Mouse (Mus musculus) hindbrain, embryonic 11.5 days (tissue): ENCODE measurements around the gene Mmp9. TPM values are rescaled to one million over a fixed set of nuclear protein-coding genes. Genes with fewer than 3 reads are reported as not detected.

ENCODE experiments used
- ATAC-seq: fragments of 200-750 bp; cut with Nextera tagmentation; 2 replicates; pipeline ENCODE4 v1.8.0; 2017; ENCODE audit warnings: mild to moderate bottlenecking, moderate TSS enrichment, moderate library complexity; ENCODE audit not compliant: low FRiP score
- DNase-seq: peaks from one replicate; pipeline ENCODE4 v3.0.0-alpha.2; 2015; ENCODE audit warnings: low spot score
- H3K27ac ChIP-seq: fragments of 300-500 bp; sonication (generic); 2 replicates; pipeline ENCODE4 v1.5.1; 2014; ENCODE audit warnings: mild to moderate bottlenecking, low read depth, low read length
- H3K27me3 ChIP-seq: fragments of 300-500 bp; sonication (generic); 2 replicates; pipeline ENCODE4 v1.6.1; 2014; ENCODE audit warnings: mild to moderate bottlenecking, low read length, moderate library complexity, mixed read lengths; ENCODE audit not compliant: control insufficient read depth, insufficient read depth
- H3K36me3 ChIP-seq: fragments of 300-500 bp; sonication (generic); 2 replicates; pipeline ENCODE4 v1.6.1; 2014; ENCODE audit warnings: mild to moderate bottlenecking, low read length, moderate library complexity, mixed read lengths; ENCODE audit not compliant: control insufficient read depth, insufficient read depth
- H3K4me1 ChIP-seq: fragments of 300-500 bp; sonication (generic); replicated peaks from 2 replicates; pipeline ENCODE4 v1.6.1; 2014; ENCODE audit warnings: low read length, mixed read lengths; ENCODE audit not compliant: control insufficient read depth, insufficient read depth
- H3K4me2 ChIP-seq: fragments of 300-500 bp; sonication (generic); replicated peaks from 2 replicates; pipeline ENCODE4 v1.6.1; 2014; ENCODE audit warnings: mild to moderate bottlenecking, low read depth, low read length
- H3K4me3 ChIP-seq: fragments of 300-500 bp; sonication (generic); 2 replicates; pipeline ENCODE4 v1.5.1; 2014; ENCODE audit warnings: low read depth, low read length
- H3K9ac ChIP-seq: fragments of 300-500 bp; sonication (generic); 2 replicates; pipeline ENCODE4 v1.6.1; 2014; ENCODE audit warnings: low read depth, low read length
- H3K9me3 ChIP-seq: fragments of 300-500 bp; sonication (generic); 2 replicates; pipeline ENCODE4 v1.6.1; 2016; ENCODE audit warnings: low read length; ENCODE audit not compliant: control insufficient read depth
- whole genome bisulfite sequencing: fragments of 180-500 bp; shearing (Covaris S2); extraction: QIAGEN DNeasy Blood & Tissue Kit; methylation state at CpG from one replicate; pipeline ENCODE4 v1.1.7; 2014; 5-methylcytosine and 5-hydroxymethylcytosine counted together
- polyA plus RNA-seq: library from polyadenylated mRNA; unstranded; fragments of >200 nt; fragmentation: Nextera tagmentation; extraction: Ambion mirVana; gene quantifications from 2 replicates; pipeline ENCODE4 v1.2.1, GENCODE M21; 2014

Mmp9 gene
- polyA plus RNA-seq, 1 experiment from 2014 or later: 1.3 TPM

- Histone ChIP-seq H3K27me3 (peaks cover 33% of the 10 kb centered on the region), H3K9me3 (no peaks in the 10 kb centered on the region), H3K4me2 (no peak overlapping the region), H3K36me3 (no peaks in the 10 kb centered on the region), H3K9ac (no peak overlapping the region), H3K4me1 (peaks cover 7% of the 10 kb centered on the region; the same call in 1 of the 2 replicates), H3K27ac (no peak overlapping the region), H3K4me3 (no peak overlapping the region)
- ATAC-seq: no peak
- WGBS: 18% methylated on average over 5 of the region's 5 CpGs
- DNase-seq: no peak
These were observed 2.2 kb downstream of the Mmp9 start for GRCm38 (mm10) chr2:164942692-164943290.

GRCm38 (mm10) chr2:164947506-164947905 lies 6.9 kb downstream of the Mmp9 start:
- peaks cover 50% of the 10 kb centered on the region for H3K27me3 ChIP-seq
- H3K9ac ChIP-seq: no peak overlapping the region
- H3K4me1 ChIP-seq: no peaks in the 10 kb centered on the region; the same call in 1 of the 2 replicates
- no peaks in the 10 kb centered on the region for H3K36me3 ChIP-seq
- H3K4me3 ChIP-seq: no peak overlapping the region
- WGBS: 38% methylated on average over 4 of the region's 4 CpGs
- no peak overlapping the region for H3K27ac ChIP-seq
- H3K9me3 ChIP-seq: no peaks in the 10 kb centered on the region
- no peak overlapping the region for H3K4me2 ChIP-seq
- DNase-seq (no peak), ATAC-seq (no peak)

DNA sequence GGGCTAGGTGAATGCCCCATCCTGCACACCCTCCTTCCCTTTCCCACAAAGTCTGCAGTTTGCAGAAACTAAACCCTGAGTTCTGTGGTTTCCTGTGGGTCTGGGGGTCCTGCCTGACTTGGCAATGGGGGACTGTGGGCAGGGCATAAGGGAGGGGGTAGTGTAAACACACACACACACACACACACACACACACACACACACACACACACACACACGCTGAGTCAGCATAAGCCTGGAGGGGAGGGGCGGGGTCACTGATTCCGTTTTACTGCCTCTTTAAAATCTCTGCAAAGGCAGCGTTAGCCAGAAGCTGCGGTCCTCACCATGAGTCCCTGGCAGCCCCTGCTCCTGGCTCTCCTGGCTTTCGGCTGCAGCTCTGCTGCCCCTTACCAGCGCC lies 7.3 kb downstream of the Mmp9 start:
- Histone ChIP-seq H3K27me3 (peaks cover 50% of the 10 kb centered on the region), H3K9me3 (no peaks in the 10 kb centered on the region), H3K4me3 (no peak overlapping the region), H3K4me2 (no peak overlapping the region), H3K36me3 (no peaks in the 10 kb centered on the region), H3K27ac (no peak overlapping the region), H3K9ac (no peak overlapping the region), H3K4me1 (no peaks in the 10 kb centered on the region; the same call in 1 of the 2 replicates)
- ATAC-seq: no peak
- peak; percentile 21 for DNase-seq
- WGBS: 10% methylated on average over 5 of the region's 7 CpGs

DNA sequence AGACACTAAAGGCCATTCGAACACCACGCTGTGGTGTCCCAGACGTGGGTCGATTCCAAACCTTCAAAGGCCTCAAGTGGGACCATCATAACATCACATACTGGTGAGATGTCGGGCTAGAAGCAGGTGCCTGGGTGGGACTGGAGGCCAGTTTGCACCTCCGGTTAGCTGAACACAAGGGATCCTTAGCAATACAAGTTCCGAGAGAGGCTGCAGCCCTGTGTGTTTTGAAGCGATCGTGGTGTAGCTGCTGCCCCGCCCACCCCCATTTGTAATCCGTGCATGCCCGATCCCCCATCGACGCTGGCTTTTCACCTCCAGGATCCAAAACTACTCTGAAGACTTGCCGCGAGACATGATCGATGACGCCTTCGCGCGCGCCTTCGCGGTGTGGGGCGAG lies 8.4 kb downstream of the Mmp9 start:
- no peaks in the 10 kb centered on the region for H3K9me3 ChIP-seq
- ATAC-seq (no peak), DNase-seq (no peak)
- H3K36me3 ChIP-seq: no peaks in the 10 kb centered on the region
- H3K4me1 ChIP-seq: no peaks in the 10 kb centered on the region; the same call in 1 of the 2 replicates
- 5% methylated on average over 25 of the region's 25 CpGs for WGBS
- no peak overlapping the region for H3K27ac ChIP-seq
- no peak overlapping the region for H3K9ac ChIP-seq
- peak overlapping the region; percentile 22 for H3K4me3 ChIP-seq
- H3K27me3 ChIP-seq: peaks cover 50% of the 10 kb centered on the region
- H3K4me2 ChIP-seq: no peak overlapping the region; the same call in 1 of the 2 replicates

- Histone ChIP-seq H3K4me1 (no peaks in the 10 kb centered on the region; the same call in 1 of the 2 replicates), H3K9ac (no peak overlapping the region), H3K4me3 (no peak overlapping the region), H3K4me2 (no peak overlapping the region), H3K27me3 (peaks cover 50% of the 10 kb centered on the region), H3K36me3 (no peaks in the 10 kb centered on the region), H3K9me3 (no peaks in the 10 kb centered on the region), H3K27ac (no peak overlapping the region)
- 28% methylated on average over 13 of the region's 13 CpGs for WGBS
- DNase-seq (peak; percentile 69), ATAC-seq (no peak)
These were observed 9.9 kb downstream of the Mmp9 start for GRCm38 (mm10) chr2:164950501-164950900.

DNA sequence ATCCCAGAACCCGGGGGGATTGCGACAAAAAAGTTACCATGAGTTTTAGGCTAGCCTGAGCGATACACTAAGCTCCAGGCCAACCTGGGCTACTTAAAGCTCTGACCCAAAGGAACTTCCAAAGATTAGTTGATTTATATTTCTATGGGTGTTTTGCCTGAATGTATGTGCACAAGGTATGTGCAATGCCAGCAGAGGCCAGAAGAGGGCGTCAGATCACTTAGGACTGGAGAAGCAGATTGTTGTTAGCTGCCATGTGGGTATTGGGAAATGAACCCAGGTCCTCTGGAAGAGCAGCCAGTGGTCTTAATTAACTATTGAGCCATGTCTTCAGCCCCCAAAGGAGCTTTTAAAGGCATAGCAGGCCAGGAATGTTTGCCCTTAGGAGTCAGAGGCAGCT lies 11.2 kb downstream of the Mmp9 start:
- DNase-seq (no peak), ATAC-seq (no peak)
- peaks cover 49% of the 10 kb centered on the region for H3K27me3 ChIP-seq
- H3K4me3 ChIP-seq: no peak overlapping the region
- H3K9ac ChIP-seq: no peak overlapping the region
- no peaks in the 10 kb centered on the region for H3K9me3 ChIP-seq
- WGBS: 81% methylated on average over 4 of the region's 4 CpGs
- H3K4me1 ChIP-seq: no peaks in the 10 kb centered on the region; the same call in 1 of the 2 replicates
- no peaks in the 10 kb centered on the region for H3K36me3 ChIP-seq
- no peak overlapping the region for H3K27ac ChIP-seq
- no peak overlapping the region for H3K4me2 ChIP-seq

- H3K9ac ChIP-seq: no peak overlapping the region
- no peak overlapping the region for H3K4me2 ChIP-seq
- no peaks in the 10 kb centered on the region for H3K36me3 ChIP-seq
- no peaks in the 10 kb centered on the region; the same call in 1 of the 2 replicates for H3K4me1 ChIP-seq
- H3K27me3 ChIP-seq: peaks cover 44% of the 10 kb centered on the region
- ATAC-seq (no peak), DNase-seq (peak; percentile 29)
- no peak overlapping the region for H3K27ac ChIP-seq
- 41% methylated on average over 13 of the region's 13 CpGs for whole genome bisulfite sequencing
- no peaks in the 10 kb centered on the region for H3K9me3 ChIP-seq
- H3K4me3 ChIP-seq: no peak overlapping the region
These were observed 11.9 kb downstream of the Mmp9 start for GRCm38 (mm10) chr2:164952448-164952847.

- under 1% methylated on average over 21 of the region's 21 CpGs for WGBS
- Histone ChIP-seq H3K27ac (no peak overlapping the region), H3K4me3 (no peak overlapping the region), H3K9ac (no peak overlapping the region), H3K27me3 (peaks cover 37% of the 10 kb centered on the region), H3K36me3 (no peaks in the 10 kb centered on the region), H3K9me3 (no peaks in the 10 kb centered on the region), H3K4me2 (no peak overlapping the region), H3K4me1 (no peaks in the 10 kb centered on the region; the same call in 1 of the 2 replicates)
- DNase-seq: peak; percentile 92
- peak; percentile 63 for ATAC-seq
These were observed 12.6 kb downstream of the Mmp9 start for GRCm38 (mm10) chr2:164953224-164953623.

GRCm38 (mm10) chr2:164955725-164956124 lies 15.1 kb downstream of the Mmp9 start:
- no peaks in the 10 kb centered on the region for H3K36me3 ChIP-seq
- DNase-seq (no peak), ATAC-seq (no peak)
- no peaks in the 10 kb centered on the region; the same call in 1 of the 2 replicates for H3K4me1 ChIP-seq
- H3K4me3 ChIP-seq: no peak overlapping the region
- WGBS: 78% methylated on average over 4 of the region's 4 CpGs
- peaks cover 12% of the 10 kb centered on the region for H3K27me3 ChIP-seq
- H3K27ac ChIP-seq: no peak overlapping the region
- H3K9ac ChIP-seq: no peak overlapping the region
- no peaks in the 10 kb centered on the region for H3K9me3 ChIP-seq
- no peak overlapping the region for H3K4me2 ChIP-seq
